Mouse (Mus musculus) frontal cortex, adult 2 months (tissue): ENCODE data around the gene Sult4a1. TPM values are rescaled to one million over a fixed set of nuclear protein-coding genes. Genes with fewer than 3 reads are reported as not detected.

ENCODE experiments used
- DNase-seq, 2 experiments: peaks; one replicate each; pipeline ENCODE4 v3.0.0; 2022; ENCODE audit warnings: low spot score in 1 of 2; ENCODE audit errors: extremely low spot score in 1 of 2
- polyA plus RNA-seq: library from polyadenylated mRNA; depleted of rRNA; stranded (reverse); fragments of >200 nt; gene quantifications from 2 replicates; pipeline ENCODE4 v1.2.3, GENCODE M21; 2012; rRNA removed

Gene Sult4a1
- polyA plus RNA-seq, 1 experiment: 326 TPM

DNA sequence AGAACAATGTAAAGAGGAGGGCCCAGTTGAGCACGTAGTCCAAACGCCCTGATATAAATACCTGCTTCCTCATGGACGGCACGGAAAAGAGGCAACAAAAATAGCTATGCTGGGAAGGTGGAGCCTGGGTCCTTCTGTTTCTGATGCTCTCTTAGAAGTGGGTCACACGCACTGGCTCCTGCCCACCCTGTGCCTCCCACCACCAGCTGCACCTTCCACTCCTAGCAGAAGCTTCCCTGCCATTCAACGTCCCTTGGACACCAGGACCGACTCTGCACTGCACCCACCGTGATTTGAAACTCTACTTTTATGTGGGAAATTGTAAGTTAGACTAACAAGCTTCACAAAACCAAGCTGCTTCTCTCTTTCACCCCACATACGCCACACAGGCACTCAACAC, 53.2 kb downstream of the Sult4a1 start:
- DNase-seq: no peak

DNA sequence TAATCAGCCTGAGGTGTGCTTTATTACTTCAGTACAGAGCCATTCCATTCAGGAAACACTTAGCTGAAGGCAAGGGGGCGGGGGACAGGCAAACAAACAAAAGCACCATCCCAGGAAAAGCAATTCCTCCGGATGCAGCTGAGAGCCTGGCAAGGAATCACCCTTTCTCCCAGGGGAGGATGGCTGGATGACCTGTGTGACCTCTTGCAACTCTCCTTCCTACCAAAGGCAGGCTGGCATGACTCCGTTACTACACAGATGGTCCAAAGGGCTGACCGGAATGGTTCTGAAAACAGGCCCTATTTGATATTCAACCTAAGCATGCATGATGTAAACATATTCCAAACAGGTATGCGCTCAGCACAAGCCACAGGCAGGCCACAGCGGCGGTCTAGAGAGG, 56.0 kb downstream of the Sult4a1 start:
- DNase-seq: no peak

DNA sequence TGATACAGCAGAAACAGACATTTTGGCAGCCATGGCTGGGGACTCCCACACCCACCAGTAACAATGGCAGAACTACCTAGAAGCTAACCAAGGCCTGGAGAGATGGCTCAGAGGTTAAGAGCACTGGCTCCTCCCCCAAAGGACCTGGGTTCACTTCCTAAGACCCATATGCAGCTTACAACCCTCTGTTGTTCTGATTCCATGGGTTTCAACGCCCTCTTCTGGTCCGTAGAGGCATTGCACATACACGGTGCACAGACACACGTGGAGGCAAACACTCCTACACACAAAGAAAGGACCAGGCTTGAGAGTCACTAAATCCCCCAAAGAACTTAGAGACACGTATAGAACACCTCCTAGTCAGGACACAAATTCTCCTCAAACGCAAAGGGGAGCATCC, 60.0 kb downstream of the Sult4a1 start:
- no peak for DNase-seq

- no peak for DNase-seq
These were observed 68.5 kb downstream of the Sult4a1 start for GRCm38 (mm10) chr15:84037067-84037466.

Other genes starting within 250 kb of the Sult4a1 start
- gene Efcab6, start 40.4 kb downstream of the Sult4a1 start, polyA plus RNA-seq: 7.6 and 9.6 TPM in 2 replicates
- 0.04 TPM in 1 of 2 replicates, not detected in the other for gene Pnpla5, start 17.4 kb upstream of the Sult4a1 start, polyA plus RNA-seq
- 18.3 and 21.6 TPM in 2 replicates for gene Pnpla3, start 62.1 kb upstream of the Sult4a1 start, polyA plus RNA-seq
- gene Samm50, start 86.5 kb upstream of the Sult4a1 start, polyA plus RNA-seq: 43.7 and 53.4 TPM in 2 replicates
- gene Parvb, start 126.3 kb upstream of the Sult4a1 start, polyA plus RNA-seq: 16.2 and 17.0 TPM in 2 replicates
- 5.0 and 5.4 TPM in 2 replicates for gene Parvg, start 218.3 kb upstream of the Sult4a1 start, polyA plus RNA-seq